Mouse (Mus musculus) midbrain, embryonic 13.5 days (tissue): ENCODE measurements around the gene Mecom. TPM values are rescaled to one million over a fixed set of nuclear protein-coding genes. Genes with fewer than 3 reads are reported as not detected.
A peak's percentile ranks its signal among the peaks of the same experiment; 100 is the strongest.

ENCODE experiments used
- ATAC-seq: fragments of 200-750 bp; cut with Nextera tagmentation; 2 replicates; pipeline ENCODE4 v1.8.0; 2017; ENCODE audit warnings: mild to moderate bottlenecking, moderate TSS enrichment, moderate library complexity
- H3K27ac ChIP-seq: fragments of 300-500 bp; sonication (generic); 2 replicates; pipeline ENCODE4 v1.5.1; 2015; ENCODE audit warnings: inconsistent platforms, mild to moderate bottlenecking, moderate library complexity
- H3K27me3 ChIP-seq: fragments of 300-500 bp; sonication (generic); 2 replicates; pipeline ENCODE4 v1.6.1; 2015; ENCODE audit warnings: mild to moderate bottlenecking, inconsistent platforms
- H3K36me3 ChIP-seq: fragments of 300-500 bp; sonication (generic); 2 replicates; pipeline ENCODE4 v1.6.1; 2015; ENCODE audit warnings: mild to moderate bottlenecking, inconsistent platforms
- H3K4me1 ChIP-seq: fragments of 300-500 bp; sonication (generic); replicated peaks from 2 replicates; pipeline ENCODE4 v1.6.1; 2015; ENCODE audit warnings: inconsistent platforms
- H3K4me2 ChIP-seq: fragments of 300-500 bp; sonication (generic); replicated peaks from 2 replicates; pipeline ENCODE4 v1.6.1; 2015; ENCODE audit warnings: moderate library complexity, mild to moderate bottlenecking, inconsistent platforms
- H3K4me3 ChIP-seq: fragments of 300-500 bp; sonication (generic); replicated peaks from 2 replicates; pipeline ENCODE4 v1.5.1; 2015; ENCODE audit warnings: mild to moderate bottlenecking, inconsistent platforms
- H3K9ac ChIP-seq: fragments of 300-500 bp; sonication (generic); replicated peaks from 2 replicates; pipeline ENCODE4 v1.6.1; 2015; ENCODE audit warnings: mild to moderate bottlenecking, inconsistent platforms
- H3K9me3 ChIP-seq: fragments of 300-500 bp; sonication (generic); 2 replicates; pipeline ENCODE4 v1.6.1; 2016; ENCODE audit warnings: mild to moderate bottlenecking, inconsistent platforms
- WGBS: fragments of 180-500 bp; shearing (Covaris S2); methylation state at CpG from one replicate; pipeline ENCODE4 v1.1.7; 2015; 5-methylcytosine and 5-hydroxymethylcytosine counted together
- polyA plus RNA-seq: library from polyadenylated mRNA; unstranded; fragments of >200 nt; fragmentation: Nextera tagmentation; extraction: Ambion mirVana; gene quantifications from 2 replicates; pipeline ENCODE4 v1.2.1, GENCODE M21; 2015

The Mecom gene
- polyA plus RNA-seq, 1 experiment from 2014 or later = 11.1 TPM

DNA sequence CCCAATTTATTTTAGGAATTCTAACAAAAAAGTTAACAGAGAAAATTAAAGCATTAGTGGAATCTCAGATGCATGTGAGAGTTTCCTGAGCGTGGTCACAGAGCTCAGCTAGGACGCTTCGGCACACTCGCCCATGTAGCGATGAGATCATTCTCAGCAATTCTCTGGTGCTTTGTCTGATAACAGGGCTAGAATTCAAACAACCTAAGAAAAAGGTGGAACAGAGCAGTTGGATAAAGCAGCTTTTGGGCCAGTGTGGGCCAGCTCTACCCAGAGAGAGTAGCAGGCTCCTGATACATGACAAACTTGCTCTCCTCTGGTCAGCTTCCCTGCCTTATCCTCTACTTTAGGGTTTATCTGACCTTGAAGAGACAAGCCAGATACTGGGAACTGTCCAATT, 402.8 kb downstream of the Mecom start:
- no peak for ATAC-seq
- 69% methylated on average over 5 of the region's 5 CpGs for WGBS
- H3K4me3 ChIP-seq = no peak overlapping the region

DNA sequence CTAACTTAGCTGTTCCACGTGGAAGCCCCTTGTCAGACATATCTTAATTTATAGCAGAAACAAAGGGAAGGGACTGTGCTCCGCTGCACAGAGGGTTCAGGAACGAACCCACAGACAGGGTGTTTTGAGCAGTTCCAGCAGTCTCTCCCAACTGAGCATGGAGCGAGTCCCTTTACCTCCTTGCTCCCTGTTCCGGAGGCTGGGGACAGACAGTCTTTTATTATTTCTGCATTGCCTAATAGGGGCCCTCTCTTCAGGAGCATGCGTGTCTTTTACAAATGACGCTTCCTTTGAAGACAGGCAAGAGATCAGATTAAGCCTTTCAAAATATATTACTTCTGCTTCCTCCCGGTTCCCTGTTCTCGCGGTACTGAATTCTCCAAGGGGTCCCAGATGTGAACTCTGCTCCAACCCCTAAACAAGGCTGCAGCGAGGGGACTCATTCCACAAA, 403.8 kb downstream of the Mecom start:
- WGBS = 15% methylated on average over 11 of the region's 11 CpGs
- Histone ChIP-seq H3K4me2 (peak overlapping the region; percentile 37), H3K4me1 (peaks cover 10% of the 10 kb centered on the region), H3K36me3 (no peaks in the 10 kb centered on the region), H3K9me3 (no peaks in the 10 kb centered on the region), H3K27ac (no peak overlapping the region), H3K4me3 (no peak overlapping the region), H3K9ac (no peak overlapping the region), H3K27me3 (no peaks in the 10 kb centered on the region)
- ATAC-seq = peak; percentile 55

More for the DNA sequence above, 402.8 kb downstream of the Mecom start:
- H3K27ac ChIP-seq = no peak overlapping the region
- H3K9me3 ChIP-seq = no peaks in the 10 kb centered on the region
- no peak overlapping the region for H3K4me2 ChIP-seq
- no peak overlapping the region for H3K9ac ChIP-seq
- no peaks in the 10 kb centered on the region for H3K36me3 ChIP-seq
- H3K4me1 ChIP-seq = peaks cover 10% of the 10 kb centered on the region
- no peaks in the 10 kb centered on the region for H3K27me3 ChIP-seq

DNA sequence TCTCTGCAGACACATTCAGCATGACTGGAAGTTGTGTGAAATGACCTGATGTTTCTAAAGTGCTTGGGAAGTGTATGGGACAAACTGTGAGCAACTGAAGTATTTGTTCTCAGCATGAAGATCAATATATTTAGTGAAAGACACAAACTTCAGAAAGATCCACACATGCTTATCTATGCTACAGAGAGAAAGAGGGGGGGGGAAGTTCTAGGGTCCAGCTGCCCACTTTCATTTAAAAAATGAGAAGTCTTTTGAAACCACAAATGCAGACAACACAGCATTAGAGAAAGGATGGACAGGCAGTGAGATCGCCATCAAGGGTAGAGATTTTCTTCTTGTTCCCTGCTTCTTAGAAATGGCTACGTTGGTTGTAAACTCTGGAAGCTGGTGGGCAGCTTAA, 404.4 kb downstream of the Mecom start:
- no peaks in the 10 kb centered on the region for H3K27me3 ChIP-seq
- no peaks in the 10 kb centered on the region for H3K36me3 ChIP-seq
- peaks cover 10% of the 10 kb centered on the region for H3K4me1 ChIP-seq
- H3K9me3 ChIP-seq = no peaks in the 10 kb centered on the region
- H3K9ac ChIP-seq = no peak overlapping the region
- no peak overlapping the region for H3K27ac ChIP-seq
- no peak overlapping the region for H3K4me2 ChIP-seq
- H3K4me3 ChIP-seq = no peak overlapping the region
- WGBS = 73% methylated on average over 2 of the region's 2 CpGs
- no peak for ATAC-seq

DNA sequence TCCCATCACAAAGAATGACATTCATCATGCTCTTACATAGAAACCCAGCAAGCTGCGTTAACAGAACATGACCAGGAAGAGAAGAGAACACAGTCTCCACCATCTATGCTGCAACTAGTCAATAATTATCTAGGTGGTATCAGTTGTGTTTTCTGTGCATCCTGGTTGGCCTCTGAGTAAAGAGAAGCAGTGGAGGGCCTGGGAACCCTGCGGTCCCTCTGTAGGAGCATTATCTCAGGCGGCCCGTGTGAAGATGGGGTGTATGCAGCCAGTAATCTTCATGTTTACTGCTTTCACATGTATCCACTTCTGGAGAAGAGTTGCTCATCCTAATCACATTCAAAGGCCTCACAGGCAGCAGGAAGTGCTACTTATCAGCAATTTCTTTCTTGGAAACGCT, 407.5 kb downstream of the Mecom start:
- H3K9me3 ChIP-seq = no peaks in the 10 kb centered on the region
- H3K4me2 ChIP-seq = no peak overlapping the region
- H3K27ac ChIP-seq = no peak overlapping the region
- no peak overlapping the region for H3K4me3 ChIP-seq
- peaks cover 10% of the 10 kb centered on the region for H3K4me1 ChIP-seq
- no peak overlapping the region for H3K9ac ChIP-seq
- H3K36me3 ChIP-seq = no peaks in the 10 kb centered on the region
- no peak for ATAC-seq
- H3K27me3 ChIP-seq = no peaks in the 10 kb centered on the region
- 85% methylated on average over 5 of the region's 5 CpGs for WGBS

DNA sequence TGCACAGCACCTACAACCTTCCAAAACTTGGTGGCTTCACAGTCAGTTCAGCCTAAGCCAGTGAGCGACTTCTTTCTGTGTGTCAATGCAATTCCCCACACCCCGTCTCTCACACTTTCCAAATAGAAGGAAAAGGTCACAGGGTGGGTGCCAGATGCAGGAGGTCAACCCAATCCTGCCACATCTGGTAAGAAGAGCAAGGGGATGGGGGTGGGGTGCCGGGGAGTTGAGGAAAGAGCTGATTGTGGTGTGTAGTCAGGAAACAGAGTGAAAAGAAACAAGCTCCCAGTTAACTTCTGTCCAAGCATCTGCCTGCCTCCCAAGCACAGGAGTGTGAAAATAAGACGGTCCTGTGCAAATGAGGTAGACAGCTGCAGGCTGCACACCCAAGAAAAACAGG, 408.1 kb downstream of the Mecom start:
- H3K4me1 ChIP-seq = peaks cover 10% of the 10 kb centered on the region
- WGBS = 78% methylated on average over 4 of the region's 4 CpGs
- no peaks in the 10 kb centered on the region for H3K9me3 ChIP-seq
- H3K4me3 ChIP-seq = no peak overlapping the region
- no peaks in the 10 kb centered on the region for H3K36me3 ChIP-seq
- no peak overlapping the region for H3K9ac ChIP-seq
- no peak for ATAC-seq
- H3K27ac ChIP-seq = no peak overlapping the region
- H3K4me2 ChIP-seq = no peak overlapping the region
- no peaks in the 10 kb centered on the region for H3K27me3 ChIP-seq

DNA sequence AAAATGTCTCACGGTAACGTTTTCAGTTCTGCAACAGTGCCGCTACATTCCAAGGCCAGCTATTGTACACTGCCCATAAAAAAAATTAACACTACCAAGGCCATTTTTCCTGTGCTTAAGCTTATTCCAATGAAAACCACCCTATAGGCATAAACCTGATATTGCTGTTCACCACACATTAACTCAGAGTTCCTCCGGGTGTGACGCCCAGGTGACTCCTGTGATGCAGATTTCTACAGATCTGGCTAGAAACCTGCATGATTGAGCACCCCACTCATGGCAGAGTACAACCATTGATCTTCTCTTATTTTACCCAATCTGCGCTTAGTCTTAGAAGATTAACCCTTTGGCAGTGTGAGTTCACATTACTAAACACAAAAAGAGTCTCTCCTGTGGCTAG, 409.2 kb downstream of the Mecom start:
- H3K27me3 ChIP-seq = no peaks in the 10 kb centered on the region
- no peaks in the 10 kb centered on the region for H3K9me3 ChIP-seq
- 95% methylated on average over 6 of the region's 6 CpGs for WGBS
- peaks cover under 1% of the 10 kb centered on the region; the same call in 1 of the 2 replicates for H3K4me1 ChIP-seq
- no peak overlapping the region for H3K9ac ChIP-seq
- no peak overlapping the region for H3K4me3 ChIP-seq
- no peak overlapping the region for H3K27ac ChIP-seq
- no peak for ATAC-seq
- no peaks in the 10 kb centered on the region for H3K36me3 ChIP-seq
- no peak overlapping the region for H3K4me2 ChIP-seq

DNA sequence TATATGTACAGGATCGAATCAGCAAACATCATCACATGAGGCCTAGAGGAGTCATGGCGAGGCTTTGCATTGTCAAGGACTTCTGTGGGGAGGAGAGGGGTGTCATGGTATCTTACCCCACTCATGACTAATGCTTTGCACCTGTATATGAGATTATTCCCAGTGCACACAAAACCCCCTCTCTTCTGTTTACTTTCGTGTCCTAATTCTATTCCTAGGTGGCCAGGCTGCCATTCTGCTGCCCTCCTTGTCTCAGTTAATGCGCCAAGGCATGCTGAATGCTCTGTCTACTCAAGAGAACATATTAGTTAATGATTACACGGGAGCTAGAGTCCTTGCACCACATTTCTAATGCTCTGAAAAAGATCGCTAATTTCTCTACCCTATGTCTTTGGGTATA, 412.0 kb downstream of the Mecom start:
- Histone ChIP-seq H3K4me2 (no peak overlapping the region), H3K4me3 (no peak overlapping the region), H3K9me3 (no peaks in the 10 kb centered on the region), H3K27ac (no peak overlapping the region), H3K27me3 (no peaks in the 10 kb centered on the region), H3K4me1 (no peaks in the 10 kb centered on the region), H3K9ac (no peak overlapping the region), H3K36me3 (no peaks in the 10 kb centered on the region)
- no peak for ATAC-seq
- 82% methylated on average over 6 of the region's 6 CpGs for WGBS

DNA sequence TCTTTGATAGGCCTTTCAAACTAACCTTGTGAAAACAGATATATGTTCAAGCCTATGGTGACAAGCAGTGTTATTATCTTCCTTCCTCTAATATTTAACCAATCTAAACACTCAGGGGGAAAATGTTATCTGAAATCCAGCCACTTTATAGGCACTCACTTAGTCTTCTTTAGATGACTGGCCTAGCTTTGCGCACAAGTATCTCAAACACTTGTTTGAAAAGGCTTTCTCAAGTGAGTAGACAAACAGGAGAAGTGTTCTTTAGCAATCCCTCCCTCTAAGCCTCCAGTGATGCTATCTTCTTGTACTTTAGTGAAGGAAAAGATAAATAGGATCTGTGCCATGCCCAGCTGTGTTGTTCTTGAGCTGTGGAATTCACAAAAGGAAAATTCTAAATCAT, 412.7 kb downstream of the Mecom start:
- H3K9me3 ChIP-seq = no peaks in the 10 kb centered on the region
- no peak for ATAC-seq
- no peak overlapping the region for H3K9ac ChIP-seq
- no peak overlapping the region for H3K27ac ChIP-seq
- H3K36me3 ChIP-seq = no peaks in the 10 kb centered on the region
- 89% methylated on average over 1 of the region's 1 CpGs for WGBS
- H3K27me3 ChIP-seq = no peaks in the 10 kb centered on the region
- no peak overlapping the region for H3K4me2 ChIP-seq
- H3K4me1 ChIP-seq = no peaks in the 10 kb centered on the region
- H3K4me3 ChIP-seq = no peak overlapping the region

DNA sequence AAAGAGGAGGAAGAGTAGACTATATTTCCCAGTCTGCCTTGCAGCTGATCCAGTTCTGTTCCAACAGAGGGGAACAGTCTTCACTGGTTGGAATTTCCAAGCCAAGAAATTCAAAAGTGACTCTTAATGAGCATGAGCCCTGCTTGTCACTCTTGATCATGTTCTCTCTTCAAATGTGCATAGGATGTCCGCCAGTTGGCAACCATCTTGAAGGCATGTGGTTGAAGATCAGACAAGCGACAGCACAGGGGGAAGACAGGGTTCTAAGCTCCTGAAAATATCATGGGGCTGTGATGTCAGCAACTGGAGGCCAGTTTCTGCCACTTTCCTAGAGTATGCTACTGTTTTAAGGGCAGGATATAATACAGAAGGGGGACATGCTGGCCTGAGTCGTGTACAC, 414.8 kb downstream of the Mecom start:
- Histone ChIP-seq H3K4me2 (no peak overlapping the region), H3K36me3 (no peaks in the 10 kb centered on the region), H3K27ac (no peak overlapping the region), H3K9ac (no peak overlapping the region), H3K9me3 (no peaks in the 10 kb centered on the region), H3K27me3 (no peaks in the 10 kb centered on the region), H3K4me1 (no peaks in the 10 kb centered on the region), H3K4me3 (no peak overlapping the region)
- 79% methylated on average over 3 of the region's 3 CpGs for WGBS
- ATAC-seq = no peak

DNA sequence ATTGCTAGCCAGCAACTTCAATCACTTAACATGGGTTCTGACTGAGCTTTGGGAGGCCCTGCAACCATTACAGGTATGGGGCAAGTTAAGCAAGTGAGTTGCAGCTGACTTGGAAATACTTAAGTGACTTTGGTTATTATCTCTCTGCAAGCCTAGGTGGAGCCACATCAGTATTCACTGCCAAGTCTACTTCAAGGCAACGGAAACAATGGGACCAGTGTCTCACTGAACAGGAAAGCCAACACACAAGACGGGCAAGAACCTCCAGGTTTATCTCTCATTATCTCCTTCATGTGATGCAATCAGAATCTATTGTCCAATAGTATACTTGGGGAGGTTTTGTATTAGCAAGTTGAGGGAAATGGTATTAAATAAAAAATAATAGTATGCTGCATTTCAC, 415.4 kb downstream of the Mecom start:
- Histone ChIP-seq H3K27ac (no peak overlapping the region), H3K9ac (no peak overlapping the region), H3K27me3 (no peaks in the 10 kb centered on the region), H3K4me1 (no peaks in the 10 kb centered on the region), H3K36me3 (no peaks in the 10 kb centered on the region), H3K4me3 (no peak overlapping the region), H3K4me2 (no peak overlapping the region), H3K9me3 (no peaks in the 10 kb centered on the region)
- 84% methylated on average over 2 of the region's 2 CpGs for WGBS
- no peak for ATAC-seq

DNA sequence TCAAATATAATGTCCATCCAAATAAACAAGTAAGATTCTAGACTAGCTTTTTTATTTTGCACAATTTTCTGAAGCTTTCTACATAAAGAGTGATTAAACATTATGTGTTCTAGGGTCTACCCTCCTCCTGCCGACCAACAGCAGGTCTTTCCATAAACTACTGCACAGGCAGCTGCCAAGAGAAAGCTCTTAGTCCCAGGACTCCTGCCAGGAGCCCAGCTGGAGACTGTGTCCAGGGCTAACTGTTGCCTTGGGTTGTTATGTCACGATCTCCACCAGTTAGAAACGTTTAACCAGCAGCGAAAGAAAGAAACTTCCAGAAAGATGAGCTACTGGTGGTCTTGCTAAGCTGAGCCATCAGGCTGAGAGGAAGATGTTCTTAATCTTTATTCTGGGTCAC, 417.3 kb downstream of the Mecom start:
- Histone ChIP-seq H3K27ac (no peak overlapping the region), H3K36me3 (no peaks in the 10 kb centered on the region), H3K27me3 (no peaks in the 10 kb centered on the region), H3K9me3 (no peaks in the 10 kb centered on the region), H3K4me2 (no peak overlapping the region), H3K4me1 (no peaks in the 10 kb centered on the region), H3K4me3 (no peak overlapping the region), H3K9ac (no peak overlapping the region)
- no peak for ATAC-seq
- WGBS = 72% methylated on average over 4 of the region's 4 CpGs

DNA sequence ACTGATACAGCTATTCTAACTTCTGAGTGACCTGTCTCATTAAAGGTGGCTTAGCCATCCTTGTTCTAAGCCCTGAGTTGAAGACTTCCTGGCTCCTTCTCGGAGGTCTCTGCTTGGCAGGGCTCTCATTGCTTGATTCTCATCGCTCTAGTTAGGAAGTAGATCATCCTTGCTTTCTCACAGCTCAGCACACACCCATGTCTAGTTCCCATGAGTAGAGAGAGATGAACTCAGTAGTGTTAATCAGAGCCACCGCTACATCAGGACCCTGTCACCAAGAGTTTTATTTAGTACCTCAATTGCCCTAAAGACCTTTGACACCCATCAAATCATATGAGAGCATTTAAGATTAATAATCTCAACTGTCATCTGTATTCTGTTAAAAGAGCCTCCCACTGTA, 425.2 kb downstream of the Mecom start:
- no peak overlapping the region for H3K4me2 ChIP-seq
- WGBS = 91% methylated on average over 3 of the region's 3 CpGs
- no peak overlapping the region for H3K4me3 ChIP-seq
- no peak overlapping the region for H3K27ac ChIP-seq
- H3K9me3 ChIP-seq = no peaks in the 10 kb centered on the region
- H3K4me1 ChIP-seq = no peaks in the 10 kb centered on the region
- ATAC-seq = no peak
- no peak overlapping the region for H3K9ac ChIP-seq
- H3K27me3 ChIP-seq = no peaks in the 10 kb centered on the region
- H3K36me3 ChIP-seq = no peaks in the 10 kb centered on the region

DNA sequence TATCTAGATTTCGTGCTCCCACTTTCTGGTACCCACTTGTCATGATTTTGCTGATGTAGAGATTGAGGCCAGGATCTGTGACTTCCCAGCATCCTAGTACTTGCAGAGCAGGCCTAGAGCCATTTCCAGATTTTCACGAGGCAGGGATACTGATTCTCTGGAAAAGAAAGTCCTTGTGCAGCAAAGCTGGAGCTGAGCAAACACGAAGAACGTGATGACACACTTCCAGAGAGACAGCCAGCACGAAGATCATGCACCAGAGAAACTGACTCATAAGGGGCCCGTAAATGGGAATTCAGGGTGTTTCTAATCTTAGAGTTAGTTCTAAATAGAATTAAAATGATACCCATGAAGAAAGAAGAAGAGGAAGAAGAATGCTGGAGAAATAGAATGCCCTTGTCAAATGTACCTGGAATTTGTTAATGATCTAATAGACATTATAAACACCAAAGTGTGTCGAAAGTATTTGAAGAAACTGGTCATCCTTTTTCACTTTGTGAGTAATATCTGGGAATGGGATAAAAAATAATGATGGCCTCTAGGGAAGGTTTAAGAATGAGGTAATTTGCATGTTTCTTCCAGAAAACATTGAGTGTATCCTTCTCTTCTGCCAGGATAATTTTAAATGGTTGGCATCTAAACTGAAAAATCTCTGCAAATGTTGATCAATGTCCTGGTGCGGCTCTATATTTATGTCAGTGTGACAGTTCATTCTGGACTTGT, 426.9 kb downstream of the Mecom start:
- Histone ChIP-seq H3K4me1 (no peaks in the 10 kb centered on the region), H3K4me3 (no peak overlapping the region), H3K36me3 (no peaks in the 10 kb centered on the region), H3K27me3 (no peaks in the 10 kb centered on the region), H3K9me3 (no peaks in the 10 kb centered on the region), H3K4me2 (no peak overlapping the region), H3K27ac (no peak overlapping the region), H3K9ac (no peak overlapping the region)
- WGBS = 91% methylated on average over 8 of the region's 8 CpGs
- no peak for ATAC-seq
